Mouse (Mus musculus) right cerebral cortex, postnatal 10 days (tissue): Measurements from ENCODE around the gene 4930563M21Rik.
A peak's percentile ranks its signal among the peaks of the same experiment; 100 is the strongest.
"Not testable (repeated sequence)": the region's sequence is repeated elsewhere in the genome, so short reads cannot be mapped to it uniquely, and the experiment has no call there.

ENCODE experiments used
- DNase-seq, 2 experiments: peaks; one replicate each; pipeline ENCODE4 v3.0.0; 2021; ENCODE audit warnings: low spot score in 2 of 2

Gene 4930563M21Rik

GRCm38 (mm10) chr9:56010450-56010849 is at the start of gene 4930563M21Rik:
Gene 4930563M21Rik, minus strand, starts transcription at chr9:56010550.
- DNase-seq, result no peak

- DNase-seq, result no peak
Measured at GRCm38 (mm10) chr9:56056147-56056546, 45.8 kb upstream of the 4930563M21Rik start.

GRCm38 (mm10) chr9:56053796-56054195 is 43.4 kb upstream of the 4930563M21Rik start:
- no peak for DNase-seq

- no peak for DNase-seq
Measured at GRCm38 (mm10) chr9:56042181-56042621, 31.9 kb upstream of the 4930563M21Rik start.

- DNase-seq, result peak; percentile 97
Measured at GRCm38 (mm10) chr9:56041372-56042180, 31.2 kb upstream of the 4930563M21Rik start, which contains the start of gene Rcn2. Gene Rcn2, plus strand, starts transcription at chr9:56041845.

- DNase-seq, result no peak
Measured at GRCm38 (mm10) chr9:56032219-56032618, 21.9 kb upstream of the 4930563M21Rik start.

- no peak for DNase-seq
Measured at GRCm38 (mm10) chr9:56027292-56027691, 16.9 kb upstream of the 4930563M21Rik start.

GRCm38 (mm10) chr9:56024772-56025171 is 14.4 kb upstream of the 4930563M21Rik start:
- no peak for DNase-seq

GRCm38 (mm10) chr9:56004679-56005078 is 5.7 kb downstream of the 4930563M21Rik start:
- not testable (repeated sequence) for DNase-seq

GRCm38 (mm10) chr9:55946819-55947218 is 63.5 kb downstream of the 4930563M21Rik start:
- peak in 1 of 2 experiments; percentile 42 for DNase-seq

- DNase-seq, result no peak
Measured at GRCm38 (mm10) chr9:55941356-55941755, 69.0 kb downstream of the 4930563M21Rik start.

GRCm38 (mm10) chr9:55938618-55938985 is 71.7 kb downstream of the 4930563M21Rik start:
- no peak for DNase-seq

- DNase-seq, result peak; percentile 90 to 91
Measured at GRCm38 (mm10) chr9:55937664-55938617, 72.4 kb downstream of the 4930563M21Rik start, which contains the start of gene Scaper. Gene Scaper, minus strand, starts transcription at chr9:55938119.

- peak in 1 of 2 experiments; percentile 36 for DNase-seq
Measured at GRCm38 (mm10) chr9:55937224-55937663, 73.1 kb downstream of the 4930563M21Rik start.

GRCm38 (mm10) chr9:55932482-55932881 is 77.9 kb downstream of the 4930563M21Rik start:
- no peak for DNase-seq

- no peak for DNase-seq
Measured at GRCm38 (mm10) chr9:55918579-55918978, 91.8 kb downstream of the 4930563M21Rik start.

GRCm38 (mm10) chr9:55916751-55917150 is 93.6 kb downstream of the 4930563M21Rik start:
- DNase-seq, result no peak
